Mouse (Mus musculus) MEL (cell line): ENCODE measurements around the gene Tcf25. TPM values are rescaled to one million over a fixed set of nuclear protein-coding genes. Genes with fewer than 3 reads are reported as not detected.

Experiments used
- DNase-seq: peaks from one replicate; pipeline ENCODE4 v3.0.0; 2011; ENCODE audit warnings: low read depth, low spot score
- H3K27ac ChIP-seq: 2 replicates; pipeline ENCODE4 v1.5.1; 2012; ENCODE audit warnings: low read depth, mild to moderate bottlenecking, control low read depth, low read length, moderate library complexity; ENCODE audit not compliant: control insufficient read depth
- H3K27me3 ChIP-seq, 2 experiments: fragments of 150-350 bp in 1 of 2; sonication (generic) in 1 of 2; 2 replicates each; pipeline ENCODE4 v1.6.1; 2012; ENCODE audit warnings: low read length in 2 of 2, mild to moderate bottlenecking in 2 of 2, improper control_type of control experiment in 1 of 2, moderate library complexity in 1 of 2; ENCODE audit not compliant: insufficient read depth in 2 of 2, control insufficient read depth in 1 of 2
- H3K36me3 ChIP-seq, 2 experiments: 2 replicates each; pipeline ENCODE4 v1.6.1; 2012 to 2014; ENCODE audit warnings: low read length in 2 of 2, improper control_type of control experiment in 1 of 2, inconsistent platforms in 1 of 2, mild to moderate bottlenecking in 1 of 2; ENCODE audit not compliant: insufficient read depth in 2 of 2, control insufficient read depth in 1 of 2
- H3K4me1 ChIP-seq, 2 experiments: fragments of 150-350 bp in 1 of 2; sonication (generic) in 1 of 2; 2 replicates each; pipeline ENCODE4 v1.6.1; 2012; ENCODE audit warnings: low read length in 2 of 2, improper control_type of control experiment in 1 of 2, mild to moderate bottlenecking in 1 of 2; ENCODE audit not compliant: insufficient read depth in 2 of 2, control insufficient read depth in 1 of 2
- H3K4me3 ChIP-seq, 2 experiments: fragments of 150-350 bp in 1 of 2; sonication (generic) in 1 of 2; 2 replicates each; pipeline ENCODE4 v1.5.1; 2012; ENCODE audit warnings: low read depth in 2 of 2, low read length in 2 of 2, mild to moderate bottlenecking in 2 of 2, moderate library complexity in 2 of 2, control low read depth in 1 of 2, improper control_type of control experiment in 1 of 2; ENCODE audit not compliant: control insufficient read depth in 1 of 2, insufficient read depth in 1 of 2
- H3K79me2 ChIP-seq: 2 replicates; pipeline ENCODE4 v1.6.1; 2012; ENCODE audit warnings: mild to moderate bottlenecking, low read length, moderate library complexity; ENCODE audit not compliant: control insufficient read depth, poor library complexity, insufficient read depth
- H3K9ac ChIP-seq: 2 replicates; pipeline ENCODE4 v1.6.1; 2012; ENCODE audit warnings: low read depth, mild to moderate bottlenecking, control low read depth, low read length, moderate library complexity; ENCODE audit not compliant: control insufficient read depth, poor library complexity, severe bottlenecking
- H3K9me3 ChIP-seq: fragments of 150-350 bp; sonication (generic); replicated peaks from 2 replicates; pipeline ENCODE4 v1.6.1; 2012; ENCODE audit warnings: mild to moderate bottlenecking, low read length, improper control_type of control experiment, moderate library complexity; ENCODE audit not compliant: insufficient read depth
- CHD2 ChIP-seq: IDR thresholded peaks from 2 replicates; pipeline ENCODE4 v1.6.1; 2011; ENCODE audit warnings: low read length, improper control_type of control experiment
- CTCF ChIP-seq, 3 experiments: IDR thresholded peaks in 2 of 3; conservative IDR thresholded peaks in 1 of 3; 2 replicates each; pipeline ENCODE4 v1.5.1; 2011 to 2012; ENCODE audit warnings: low read length in 3 of 3, low read depth in 2 of 3, mild to moderate bottlenecking in 2 of 3, improper control_type of control experiment in 1 of 3, inconsistent platforms in 1 of 3, mixed read lengths in 1 of 3, moderate library complexity in 1 of 3; ENCODE audit not compliant: control insufficient read depth in 1 of 3, insufficient read depth in 1 of 3, poor library complexity in 1 of 3, severe bottlenecking in 1 of 3
- GATA1 ChIP-seq: IDR thresholded peaks from 2 replicates; pipeline ENCODE4 v1.6.1; 2011; ENCODE audit warnings: low read depth, low read length, improper control_type of control experiment
- JUND ChIP-seq: IDR thresholded peaks from 2 replicates; pipeline ENCODE4 v1.6.1; 2011; ENCODE audit warnings: low read depth, mild to moderate bottlenecking, improper control_type of control experiment, low read length
- KAT2A ChIP-seq: conservative IDR thresholded peaks from 2 replicates; pipeline ENCODE4 v1.6.1; 2012; ENCODE audit warnings: low read depth, low read length, improper control_type of control experiment, inconsistent platforms
- MAFK ChIP-seq: IDR thresholded peaks from 2 replicates; pipeline ENCODE4 v1.6.1; 2011; ENCODE audit warnings: low read depth, mild to moderate bottlenecking, low read length, improper control_type of control experiment, borderline replicate concordance
- MEF2A ChIP-seq: IDR thresholded peaks from 2 replicates; pipeline ENCODE4 v1.6.1; 2014; ENCODE audit warnings: low read depth, mild to moderate bottlenecking, inconsistent platforms, low read length, improper control_type of control experiment; ENCODE audit not compliant: poor library complexity, insufficient replicate concordance, severe bottlenecking; ENCODE audit errors: extremely low read depth
- MYB ChIP-seq: IDR thresholded peaks from 2 replicates; pipeline ENCODE4 v1.6.1; 2011; ENCODE audit warnings: mild to moderate bottlenecking, low read depth, low read length, improper control_type of control experiment
- MYC ChIP-seq: IDR thresholded peaks from 2 replicates; pipeline ENCODE4 v1.6.1; 2011; ENCODE audit warnings: low read depth, mild to moderate bottlenecking, low read length, improper control_type of control experiment, moderate library complexity
- POLR2AphosphoS5 ChIP-seq: IDR thresholded peaks from 2 replicates; pipeline ENCODE4 v1.6.1; 2012; ENCODE audit warnings: low read depth, borderline replicate concordance, mild to moderate bottlenecking, inconsistent platforms, low read length, moderate library complexity, mixed read lengths
- RAD21 ChIP-seq: IDR thresholded peaks from 2 replicates; pipeline ENCODE4 v1.6.1; 2011; ENCODE audit warnings: mild to moderate bottlenecking, low read depth, low read length, improper control_type of control experiment
- RCOR1 ChIP-seq: IDR thresholded peaks from 2 replicates; pipeline ENCODE4 v1.6.1; 2012; ENCODE audit warnings: low read depth, mild to moderate bottlenecking, inconsistent platforms, low read length, improper control_type of control experiment
- SIN3A ChIP-seq: IDR thresholded peaks from 2 replicates; pipeline ENCODE4 v1.6.1; 2012; ENCODE audit warnings: low read length, improper control_type of control experiment, inconsistent platforms
- TAL1 ChIP-seq: IDR thresholded peaks from 2 replicates; pipeline ENCODE4 v1.6.1; 2012; ENCODE audit warnings: mild to moderate bottlenecking, inconsistent platforms, low read length, moderate library complexity, mixed read lengths
- TBP ChIP-seq: IDR thresholded peaks from 2 replicates; pipeline ENCODE4 v1.8.0; 2011; ENCODE audit warnings: low read depth, low read length, improper control_type of control experiment
- TCF12 ChIP-seq: IDR thresholded peaks from 2 replicates; pipeline ENCODE4 v1.6.1; 2014; ENCODE audit warnings: low read depth, mild to moderate bottlenecking, inconsistent platforms, low read length, improper control_type of control experiment, moderate library complexity
- ZNF384 ChIP-seq: IDR thresholded peaks from 2 replicates; pipeline ENCODE4 v1.6.1; 2012; ENCODE audit warnings: low read depth, mild to moderate bottlenecking, inconsistent platforms, low read length, improper control_type of control experiment
- polyA plus RNA-seq, 2 experiments: library from polyadenylated mRNA; stranded (reverse) in 1 of 2; unstranded in 1 of 2; fragments of >175 nt in 1 of 2; fragments of >200 nt in 1 of 2; gene quantifications; 2 replicates each; pipeline versions ENCODE4 v1.2.1 to v1.2.4; 2012; ENCODE audit warnings: low replicate concordance in 2 of 2, low read depth in 1 of 2; ENCODE audit not compliant: insufficient read length in 2 of 2, insufficient read depth in 1 of 2, missing spikeins in 1 of 2
- total RNA-seq: library from RNA; depleted of rRNA; stranded (reverse); fragments of 300-350 nt; gene quantifications from 2 replicates; pipeline ENCODE4 v1.2.3, GENCODE M21; 2012

Tcf25 gene
- total and polyA plus RNA-seq, 3 experiments = 107 to 327 TPM; not detected in 1

GRCm38 (mm10) chr8:123416944-123417555 lies 43.5 kb downstream of the Tcf25 start:
- H3K9me3 ChIP-seq = no peaks in the 10 kb centered on the region
- peak; percentile 32 for DNase-seq
- peak overlapping the region; percentile 34; the same call in 1 of the 2 replicates for H3K27ac ChIP-seq
- no peaks in the 10 kb centered on the region for H3K79me2 ChIP-seq
- peaks cover 2 to 19% of the 10 kb centered on the region in 2 experiments for H3K4me1 ChIP-seq
- H3K27me3 ChIP-seq = no peaks in the 10 kb centered on the region
- H3K36me3 ChIP-seq = peaks cover 0 to 8% of the 10 kb centered on the region in 2 experiments; a peak in 2 of 4 replicates
- TF ChIP-seq MEF2A (no peak), MYC (no peak), TBP (no peak), CHD2 (no peak), POLR2AphosphoS5 (no peak), KAT2A (no peak), CTCF (IDR thresholded peaks at IDR 0.05 in 2 of 3, conservative IDR thresholded peaks at IDR 0.05 in 1 of 3; ENCODE audit: control insufficient read depth in 1 of 3, insufficient read depth in 1 of 3, low read depth in 2 of 3, low read length in 3 of 3, poor library complexity in 1 of 3, severe bottlenecking in 1 of 3) (no peak), MYB (no peak), ZNF384 (no peak), RCOR1 (no peak), MAFK (no peak), GATA1 (no peak)
- TF ChIP-seq, all 39 proteins: peak for 0
- Histone ChIP-seq H3K4me3 (no peak overlapping the region), H3K9ac (no peak overlapping the region)

- Histone ChIP-seq H3K9ac (no peak overlapping the region), H3K27me3 (no peaks in the 10 kb centered on the region), H3K4me1 (peaks cover 4 to 14% of the 10 kb centered on the region in 2 experiments), H3K36me3 (peaks cover 0 to 7% of the 10 kb centered on the region in 2 experiments; a peak in 2 of 4 replicates), H3K4me3 (no peak overlapping the region), H3K79me2 (no peaks in the 10 kb centered on the region), H3K27ac (no peak overlapping the region), H3K9me3 (no peaks in the 10 kb centered on the region)
- TF ChIP-seq TBP (0 out of 2 replicates have a peak, but pooled peaks have one; percentile 51), JUND (no peak), KAT2A (no peak), RAD21 (no peak), TCF12 (0 out of 2 replicates have a peak, but pooled peaks have one; percentile 6), SIN3A (peak; percentile 20; the same call in 1 of the 2 replicates), GATA1 (no peak), TAL1 (no peak), ZNF384 (peak; percentile 87)
- peak; percentile 81 for DNase-seq
Measured at GRCm38 (mm10) chr8:123419711-123420110, 46.2 kb downstream of the Tcf25 start.
